Mouse (Mus musculus) cerebellum, adult 2 months (tissue): ENCODE measurements around the gene Ube2d1. TPM values are rescaled to one million over a fixed set of nuclear protein-coding genes. Genes with fewer than 3 reads are reported as not detected.

Experiments
- DNase-seq, 2 experiments: peaks; one replicate each; pipeline ENCODE4 v3.0.0; 2021
- H3K27ac ChIP-seq: fragments of 200-500 bp; 2 replicates; pipeline ENCODE4 v1.5.1; 2012; ENCODE audit warnings: low read length, control low read depth, inconsistent platforms; ENCODE audit not compliant: insufficient read depth
- H3K27me3 ChIP-seq: fragments of 200-500 bp; 2 replicates; pipeline ENCODE4 v1.6.1; 2012; ENCODE audit warnings: inconsistent platforms, mild to moderate bottlenecking, low read length, moderate library complexity; ENCODE audit not compliant: control insufficient read depth, insufficient read depth
- H3K4me1 ChIP-seq: fragments of 200-500 bp; 2 replicates; pipeline ENCODE4 v1.6.1; 2011; ENCODE audit warnings: low read length; ENCODE audit not compliant: control insufficient read depth, insufficient read depth
- H3K4me3 ChIP-seq: fragments of 200-500 bp; replicated peaks from 2 replicates; pipeline ENCODE3; 2011; ENCODE audit warnings: mild to moderate bottlenecking, low read depth, low read length, control low read depth; ENCODE audit not compliant: insufficient read depth
- CTCF ChIP-seq: fragments of 200-500 bp; IDR thresholded peaks from 2 replicates; pipeline ENCODE4 v1.5.1; 2011; ENCODE audit warnings: low read depth, mild to moderate bottlenecking, control low read depth, low read length, moderate library complexity, borderline replicate concordance; ENCODE audit not compliant: insufficient read depth
- POLR2A ChIP-seq: fragments of 200-500 bp; IDR thresholded peaks from 2 replicates; pipeline ENCODE4 v1.6.1; 2011; ENCODE audit warnings: low read length, control low read depth, borderline replicate concordance; ENCODE audit not compliant: insufficient read depth
- WGBS: fragments of 180-500 bp; shearing (Covaris S2); methylation state at CpG from one replicate; pipeline ENCODE4 v1.1.7; 2018; 5-methylcytosine and 5-hydroxymethylcytosine counted together
- polyA plus RNA-seq: library from polyadenylated mRNA; depleted of rRNA; stranded (reverse); fragments of >200 nt; gene quantifications from 2 replicates; pipeline ENCODE4 v1.2.3, GENCODE M21; 2012

The Ube2d1 gene
- polyA plus RNA-seq, 1 experiment = 123 TPM

GRCm38 (mm10) chr10:71306759-71307158, 21.7 kb upstream of the Ube2d1 start:
- H3K4me3 ChIP-seq = no peak overlapping the region
- no peak for TF ChIP-seq CTCF
- TF ChIP-seq POLR2A = no peak
- no peaks in the 10 kb centered on the region for H3K27me3 ChIP-seq
- WGBS = 79% methylated on average over 6 of the region's 6 CpGs
- no peak for DNase-seq
- H3K4me1 ChIP-seq = no peaks in the 10 kb centered on the region
- no peak overlapping the region for H3K27ac ChIP-seq

GRCm38 (mm10) chr10:71306190-71306589, 21.1 kb upstream of the Ube2d1 start:
- 23% methylated on average over 6 of the region's 6 CpGs for WGBS
- peak in 1 of 2 experiments; percentile 35 for DNase-seq
- H3K4me3 ChIP-seq = no peak overlapping the region

GRCm38 (mm10) chr10:71302490-71302889, 17.4 kb upstream of the Ube2d1 start:
- TF ChIP-seq CTCF (peak; percentile 44; the same call in 1 of the 2 replicates), POLR2A (no peak)
- WGBS = 33% methylated on average over 5 of the region's 5 CpGs
- no peak for DNase-seq

More at GRCm38 (mm10) chr10:71306190-71306589, 21.1 kb upstream of the Ube2d1 start:
- H3K4me1 ChIP-seq = no peaks in the 10 kb centered on the region
- no peaks in the 10 kb centered on the region for H3K27me3 ChIP-seq
- no peak for TF ChIP-seq POLR2A
- TF ChIP-seq CTCF = peak; percentile 69
- no peak overlapping the region for H3K27ac ChIP-seq

GRCm38 (mm10) chr10:71300161-71300560, 15.1 kb upstream of the Ube2d1 start:
- WGBS = 41% methylated on average over 16 of the region's 16 CpGs
- H3K27ac ChIP-seq = no peak overlapping the region
- DNase-seq = peak; percentile 58 to 69

More at GRCm38 (mm10) chr10:71302490-71302889, 17.4 kb upstream of the Ube2d1 start:
- Histone ChIP-seq H3K27ac (no peak overlapping the region), H3K4me1 (no peaks in the 10 kb centered on the region; the same call in none of the 2 replicates), H3K4me3 (no peak overlapping the region), H3K27me3 (no peaks in the 10 kb centered on the region)

GRCm38 (mm10) chr10:71293245-71293644, 8.2 kb upstream of the Ube2d1 start:
- 64% methylated on average over 4 of the region's 4 CpGs for WGBS
- no peaks in the 10 kb centered on the region for H3K4me1 ChIP-seq
- no peaks in the 10 kb centered on the region for H3K27me3 ChIP-seq
- TF ChIP-seq CTCF = no peak
- no peak for TF ChIP-seq POLR2A
- no peak overlapping the region for H3K27ac ChIP-seq
- H3K4me3 ChIP-seq = no peak overlapping the region
- no peak for DNase-seq

More at GRCm38 (mm10) chr10:71300161-71300560, 15.1 kb upstream of the Ube2d1 start:
- Histone ChIP-seq H3K4me1 (no peaks in the 10 kb centered on the region; the same call in none of the 2 replicates), H3K4me3 (peak overlapping the region; percentile 34), H3K27me3 (no peaks in the 10 kb centered on the region)
- TF ChIP-seq CTCF (no peak), POLR2A (no peak)

GRCm38 (mm10) chr10:71292254-71292653, 7.2 kb upstream of the Ube2d1 start:
- 6% methylated on average over 11 of the region's 11 CpGs for WGBS

GRCm38 (mm10) chr10:71291801-71292200, 6.7 kb upstream of the Ube2d1 start:
- 32% methylated on average over 4 of the region's 4 CpGs for WGBS
- TF ChIP-seq CTCF (no peak), POLR2A (no peak)
- DNase-seq = no peak
- H3K27me3 ChIP-seq = no peaks in the 10 kb centered on the region
- no peaks in the 10 kb centered on the region for H3K4me1 ChIP-seq
- H3K27ac ChIP-seq = no peak overlapping the region
- no peak overlapping the region for H3K4me3 ChIP-seq

More at GRCm38 (mm10) chr10:71292254-71292653, 7.2 kb upstream of the Ube2d1 start:
- no peaks in the 10 kb centered on the region for H3K4me1 ChIP-seq
- no peak overlapping the region for H3K4me3 ChIP-seq
- H3K27me3 ChIP-seq = no peaks in the 10 kb centered on the region
- DNase-seq = no peak
- H3K27ac ChIP-seq = no peak overlapping the region
- TF ChIP-seq POLR2A (no peak), CTCF (no peak)

GRCm38 (mm10) chr10:71291179-71291661, 6.2 kb upstream of the Ube2d1 start:
- Histone ChIP-seq H3K4me3 (no peak overlapping the region), H3K27me3 (no peaks in the 10 kb centered on the region), H3K4me1 (no peaks in the 10 kb centered on the region), H3K27ac (no peak overlapping the region)
- WGBS = 50% methylated on average over 3 of the region's 3 CpGs
- DNase-seq = no peak
- TF ChIP-seq CTCF (no peak), POLR2A (no peak)
